Mouse (Mus musculus) lung, adult 18-20 months (tissue): ENCODE results near the gene Bin2.
"Not testable (repeated sequence)": the region's sequence is repeated elsewhere in the genome, so short reads cannot be mapped to it uniquely, and the experiment has no call there.

Source experiments
- DNase-seq, 2 experiments: peaks; one replicate each; pipeline ENCODE4 v3.0.0; 2022; ENCODE audit warnings: mixed read lengths in 2 of 2

Gene Bin2

GRCm38 (mm10) chr15:100642451-100642850 is 26.9 kb downstream of the Bin2 start:
- DNase-seq, result no peak

- no peak for DNase-seq
Observed at GRCm38 (mm10) chr15:100641226-100641810, 28.0 kb downstream of the Bin2 start.

GRCm38 (mm10) chr15:100639972-100640750 is 29.2 kb downstream of the Bin2 start:
- DNase-seq, result no peak

- peak; percentile 54 to 56 for DNase-seq
Observed at GRCm38 (mm10) chr15:100637661-100638060, 31.7 kb downstream of the Bin2 start.

- DNase-seq, result peak; percentile 62 to 75
Observed at GRCm38 (mm10) chr15:100636700-100637501, 32.5 kb downstream of the Bin2 start, which contains the start of gene Smagp. Smagp (minus strand) TSS chr15:100636940.

GRCm38 (mm10) chr15:100635851-100636645 is 33.3 kb downstream of the Bin2 start:
- DNase-seq, result no peak

- no peak for DNase-seq
Observed at GRCm38 (mm10) chr15:100635239-100635638, 34.1 kb downstream of the Bin2 start.

GRCm38 (mm10) chr15:100633341-100633740 is 36.0 kb downstream of the Bin2 start:
- peak; percentile 30 to 46 for DNase-seq

- peak in 1 of 2 experiments; percentile 28 for DNase-seq
Observed at GRCm38 (mm10) chr15:100632323-100632722, 37.0 kb downstream of the Bin2 start.

GRCm38 (mm10) chr15:100631454-100632170 is 37.7 kb downstream of the Bin2 start:
- DNase-seq, result peak in 1 of 2 experiments; percentile 41

GRCm38 (mm10) chr15:100630126-100630525 is 39.2 kb downstream of the Bin2 start:
- DNase-seq, result no peak

- peak in 1 of 2 experiments; percentile 61 for DNase-seq
Observed at GRCm38 (mm10) chr15:100628797-100629196, 40.6 kb downstream of the Bin2 start.

- peak in 1 of 2 experiments; percentile 48 for DNase-seq
Observed at GRCm38 (mm10) chr15:100627774-100628370, 41.5 kb downstream of the Bin2 start.

- DNase-seq, result no peak
Observed at GRCm38 (mm10) chr15:100627287-100627686, 42.1 kb downstream of the Bin2 start.

- no peak for DNase-seq
Observed at GRCm38 (mm10) chr15:100624435-100624834, 44.9 kb downstream of the Bin2 start.

GRCm38 (mm10) chr15:100623754-100624153 is 45.6 kb downstream of the Bin2 start:
- no peak for DNase-seq

- DNase-seq, result peak in 1 of 2 experiments; percentile 46
Observed at GRCm38 (mm10) chr15:100622164-100622563, 47.2 kb downstream of the Bin2 start.

- DNase-seq, result not testable (repeated sequence)
Observed at GRCm38 (mm10) chr15:100621671-100622070, 47.7 kb downstream of the Bin2 start.

- DNase-seq, result no peak
Observed at GRCm38 (mm10) chr15:100619200-100619599, 50.2 kb downstream of the Bin2 start.

- no peak for DNase-seq
Observed at GRCm38 (mm10) chr15:100616221-100616620, 53.1 kb downstream of the Bin2 start.

GRCm38 (mm10) chr15:100615825-100616220 is 53.5 kb downstream of the Bin2 start:
- DNase-seq, result peak; percentile 86 to 90
